Mouse (Mus musculus): ENCODE results near the gene Matn3.
A peak's percentile ranks its signal among the peaks of the same experiment; 100 is the strongest.

Matn3 gene

GRCm38 (mm10) chr12:8947714-8948464 lies at the start of gene Matn3:
Matn3 (plus strand) TSS chr12:8947929.
- no peak for DNase-seq (ENCODE audit: low spot score)

- DNase-seq (ENCODE audit: low spot score): no peak
These were observed 48.6 kb upstream of the Matn3 start for GRCm38 (mm10) chr12:8898879-8899785.

- DNase-seq (ENCODE audit: low spot score): no peak
These were observed 47.5 kb upstream of the Matn3 start for GRCm38 (mm10) chr12:8900107-8900698.

GRCm38 (mm10) chr12:8900919-8901663 lies 46.6 kb upstream of the Matn3 start:
- DNase-seq (ENCODE audit: low spot score): no peak

GRCm38 (mm10) chr12:8901934-8902333 lies 45.8 kb upstream of the Matn3 start:
- DNase-seq (ENCODE audit: low spot score): no peak

GRCm38 (mm10) chr12:8902479-8902878 lies 45.2 kb upstream of the Matn3 start:
- DNase-seq (ENCODE audit: low spot score): no peak

- peak; percentile 52 for DNase-seq (ENCODE audit: low spot score)
These were observed 34.7 kb upstream of the Matn3 start for GRCm38 (mm10) chr12:8912860-8913685.

- no peak for DNase-seq (ENCODE audit: low spot score)
These were observed 33.9 kb upstream of the Matn3 start for GRCm38 (mm10) chr12:8913701-8914340.

GRCm38 (mm10) chr12:8916378-8916777 lies 31.4 kb upstream of the Matn3 start:
- peak; percentile 35 for DNase-seq (ENCODE audit: low spot score)

GRCm38 (mm10) chr12:8919231-8919630 lies 28.5 kb upstream of the Matn3 start:
- DNase-seq (ENCODE audit: low spot score): no peak

GRCm38 (mm10) chr12:8920996-8921393 lies 26.7 kb upstream of the Matn3 start:
- DNase-seq (ENCODE audit: low spot score): no peak

GRCm38 (mm10) chr12:8921394-8922368 lies 26.0 kb upstream of the Matn3 start, which contains the start of gene Laptm4a:
Laptm4a (plus strand) TSS chr12:8921664.
- DNase-seq (ENCODE audit: low spot score): peak; percentile 97

GRCm38 (mm10) chr12:8922369-8923124 lies 25.2 kb upstream of the Matn3 start:
- peak; percentile 20 for DNase-seq (ENCODE audit: low spot score)

- no peak for DNase-seq (ENCODE audit: low spot score)
These were observed 24.7 kb upstream of the Matn3 start for GRCm38 (mm10) chr12:8923125-8923410.

GRCm38 (mm10) chr12:8923603-8924002 lies 24.1 kb upstream of the Matn3 start:
- DNase-seq (ENCODE audit: low spot score): no peak

- no peak for DNase-seq (ENCODE audit: low spot score)
These were observed 20.1 kb upstream of the Matn3 start for GRCm38 (mm10) chr12:8927652-8928051.

- DNase-seq (ENCODE audit: low spot score): no peak
These were observed 19.0 kb upstream of the Matn3 start for GRCm38 (mm10) chr12:8928766-8929165.

- no peak for DNase-seq (ENCODE audit: low spot score)
These were observed 16.6 kb upstream of the Matn3 start for GRCm38 (mm10) chr12:8931083-8931482.

- DNase-seq (ENCODE audit: low spot score): no peak
These were observed 12.4 kb upstream of the Matn3 start for GRCm38 (mm10) chr12:8935349-8935748.

All from ovary, postnatal 10 days (tissue).